Mouse (Mus musculus) bone marrow, adult 2 months (tissue): Measurements from ENCODE around the gene BC052040. TPM values are rescaled to one million over a fixed set of nuclear protein-coding genes. Genes with fewer than 3 reads are reported as not detected.

Source experiments
- H3K27ac ChIP-seq: fragments of 200-500 bp; 2 replicates; pipeline ENCODE4 v1.5.1; 2012; ENCODE audit warnings: low read depth, mild to moderate bottlenecking, control low read depth, inconsistent platforms, low read length; ENCODE audit not compliant: control insufficient read depth, poor library complexity, insufficient read depth
- H3K4me1 ChIP-seq: fragments of 200-500 bp; 2 replicates; pipeline ENCODE4 v1.6.1; 2011; ENCODE audit warnings: low read length; ENCODE audit not compliant: control insufficient read depth, insufficient read depth
- H3K4me3 ChIP-seq: fragments of 200-500 bp; replicated peaks from 2 replicates; pipeline ENCODE3; 2011; ENCODE audit warnings: mild to moderate bottlenecking, low read depth, low read length, control low read depth; ENCODE audit not compliant: control insufficient read depth
- CTCF ChIP-seq: fragments of 200-500 bp; IDR thresholded peaks from 2 replicates; pipeline ENCODE4 v1.5.1; 2011; ENCODE audit warnings: low read length, control low read depth; ENCODE audit not compliant: control insufficient read depth, insufficient read depth
- POLR2A ChIP-seq: fragments of 200-500 bp; IDR thresholded peaks from 2 replicates; pipeline ENCODE4 v1.6.1; 2011; ENCODE audit warnings: low read depth, mild to moderate bottlenecking, control low read depth, low read length, borderline replicate concordance; ENCODE audit not compliant: control insufficient read depth
- WGBS: fragments of 180-500 bp; shearing (Covaris S2); methylation state at CpG from one replicate; pipeline ENCODE4 v1.1.7; 2018; 5-methylcytosine and 5-hydroxymethylcytosine counted together
- polyA plus RNA-seq: library from polyadenylated mRNA; stranded (reverse); fragments of >200 nt; gene quantifications from 2 replicates; pipeline ENCODE4 v1.2.4, GENCODE M21; 2011; ENCODE audit warnings: low replicate concordance; ENCODE audit not compliant: missing spikeins, insufficient read depth, insufficient read length

The BC052040 gene
- polyA plus RNA-seq, 1 experiment = 4.6 TPM

- no peak for TF ChIP-seq POLR2A
- TF ChIP-seq CTCF = no peak
- 84% methylated on average over 1 of the region's 1 CpGs for WGBS
- Histone ChIP-seq H3K27ac (no peak overlapping the region), H3K4me1 (peaks cover 6% of the 10 kb centered on the region; the same call in 1 of the 2 replicates), H3K4me3 (no peak overlapping the region)
These were observed 191.2 kb downstream of the BC052040 start for GRCm38 (mm10) chr2:115772709-115773108.

- 44% methylated on average over 5 of the region's 5 CpGs for WGBS
- no peak overlapping the region for H3K27ac ChIP-seq
- H3K4me1 ChIP-seq = peaks cover 5% of the 10 kb centered on the region; the same call in 1 of the 2 replicates
- no peak for TF ChIP-seq CTCF
- TF ChIP-seq POLR2A = no peak
- no peak overlapping the region for H3K4me3 ChIP-seq
These were observed 192.8 kb downstream of the BC052040 start for GRCm38 (mm10) chr2:115774153-115774908.

GRCm38 (mm10) chr2:115775488-115776217, 194.1 kb downstream of the BC052040 start:
- H3K4me1 ChIP-seq = peaks cover 5% of the 10 kb centered on the region; the same call in 1 of the 2 replicates
- no peak overlapping the region for H3K4me3 ChIP-seq
- 47% methylated on average over 8 of the region's 8 CpGs for WGBS
- no peak overlapping the region for H3K27ac ChIP-seq
- TF ChIP-seq POLR2A = no peak
- TF ChIP-seq CTCF = no peak

DNA sequence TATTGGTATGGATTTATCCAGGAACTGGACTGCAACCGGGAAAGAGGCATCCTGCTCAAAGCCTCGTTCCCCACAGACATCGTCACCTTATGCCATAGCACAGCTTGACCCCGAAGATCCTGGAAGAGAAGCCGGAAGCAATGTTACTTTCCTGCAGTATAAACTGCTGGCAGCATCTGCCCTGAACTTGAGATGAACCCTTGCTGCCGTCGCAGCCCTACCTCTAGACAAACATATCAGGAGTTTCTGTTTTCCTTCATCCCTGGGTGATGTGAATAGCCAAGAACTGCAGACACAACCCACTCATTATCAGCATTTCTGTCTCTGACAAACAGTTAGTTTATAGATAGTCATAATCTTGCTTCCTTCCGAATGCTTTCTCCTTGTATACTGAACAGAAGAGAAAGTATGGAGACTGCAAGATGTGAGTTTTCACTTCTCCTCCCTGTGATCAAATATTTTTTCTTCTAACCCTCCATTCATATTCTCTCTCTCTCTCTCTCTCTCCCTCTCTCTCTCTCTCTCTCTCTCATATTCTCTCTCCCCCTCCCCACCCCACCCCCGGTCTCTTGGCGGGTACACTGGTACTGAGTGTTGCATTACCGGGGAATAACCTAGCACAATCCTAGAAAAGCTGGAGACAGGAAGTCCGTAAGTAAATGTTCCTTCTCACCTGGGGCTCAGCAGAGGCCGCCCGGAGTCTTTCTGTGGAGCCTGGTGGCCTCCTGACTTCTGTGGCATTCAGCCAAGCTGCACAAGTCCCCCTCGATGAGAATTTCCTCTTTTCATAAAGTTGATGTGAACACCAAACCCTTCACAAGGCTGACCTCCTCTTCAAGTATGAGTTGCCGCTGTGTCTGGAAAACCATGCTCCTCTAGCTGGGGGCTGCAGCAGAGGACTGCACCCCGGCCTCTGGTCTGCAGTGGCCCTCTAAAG, 195.7 kb downstream of the BC052040 start:
- Histone ChIP-seq H3K27ac (no peak overlapping the region), H3K4me3 (no peak overlapping the region), H3K4me1 (peaks cover 5% of the 10 kb centered on the region; the same call in 1 of the 2 replicates)
- WGBS = 65% methylated on average over 17 of the region's 17 CpGs
- TF ChIP-seq POLR2A = no peak
- no peak for TF ChIP-seq CTCF

GRCm38 (mm10) chr2:115780546-115781011, 199.1 kb downstream of the BC052040 start:
- H3K27ac ChIP-seq = no peak overlapping the region
- 73% methylated on average over 5 of the region's 5 CpGs for WGBS
- H3K4me1 ChIP-seq = no peaks in the 10 kb centered on the region
- TF ChIP-seq POLR2A (no peak), CTCF (no peak)
- H3K4me3 ChIP-seq = no peak overlapping the region

DNA sequence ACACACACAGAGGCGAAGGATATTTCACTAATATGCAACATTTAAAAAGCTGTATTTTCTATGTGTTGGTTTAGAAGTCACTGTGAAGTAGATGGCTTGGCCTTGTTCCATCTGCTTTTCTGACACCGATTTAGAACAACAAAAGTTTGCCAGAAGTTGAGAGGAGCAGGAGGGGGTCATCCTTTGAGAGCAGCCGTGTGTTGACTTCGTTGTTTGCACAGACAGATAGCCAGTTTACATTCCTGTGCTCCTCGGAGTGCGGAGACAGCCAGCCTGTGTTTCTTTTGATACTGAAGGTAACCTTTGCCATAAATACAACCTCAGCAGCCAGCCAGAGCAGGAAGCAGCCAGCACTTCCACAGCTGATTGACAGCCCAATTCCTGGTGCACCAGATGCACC, 204.2 kb downstream of the BC052040 start:
- H3K27ac ChIP-seq = no peak overlapping the region
- no peaks in the 10 kb centered on the region for H3K4me1 ChIP-seq
- H3K4me3 ChIP-seq = no peak overlapping the region
- 59% methylated on average over 6 of the region's 6 CpGs for WGBS
- TF ChIP-seq CTCF (no peak), POLR2A (no peak)

DNA sequence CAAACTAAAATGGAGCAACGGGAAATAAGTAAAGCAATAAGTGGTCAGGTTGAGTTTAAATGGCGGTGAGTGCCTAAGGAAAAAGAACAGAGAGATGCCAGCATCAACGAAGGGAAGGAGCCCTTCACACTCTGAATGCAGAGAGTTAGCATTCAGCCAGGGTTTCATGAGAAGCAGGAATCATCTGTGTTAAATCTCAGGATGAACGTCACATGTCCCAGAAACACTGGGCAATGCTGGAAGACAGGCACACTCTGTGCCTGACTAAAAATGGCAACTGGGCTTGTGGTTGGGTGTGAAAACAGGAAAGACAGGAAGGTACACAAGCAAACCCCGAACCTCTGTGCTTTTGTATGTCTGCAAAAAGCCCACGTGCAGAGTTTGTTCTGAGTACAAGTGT, 217.3 kb downstream of the BC052040 start:
- 56% methylated on average over 6 of the region's 6 CpGs for WGBS
- Histone ChIP-seq H3K27ac (no peak overlapping the region), H3K4me1 (no peaks in the 10 kb centered on the region), H3K4me3 (no peak overlapping the region)
- no peak for TF ChIP-seq POLR2A
- no peak for TF ChIP-seq CTCF
